Mouse (Mus musculus) midbrain, embryonic 16.5 days (tissue): Measurements from ENCODE around the gene Ctnna3. TPM values are rescaled to one million over a fixed set of nuclear protein-coding genes. Genes with fewer than 3 reads are reported as not detected.

Experiments
- ATAC-seq: fragments of 200-750 bp; cut with Nextera tagmentation; 2 replicates; pipeline ENCODE4 v1.8.0; 2017; ENCODE audit warnings: moderate TSS enrichment
- H3K27ac ChIP-seq: fragments of 300-500 bp; sonication (generic); 2 replicates; pipeline ENCODE4 v1.5.1; 2014; ENCODE audit warnings: mild to moderate bottlenecking, low read length, mixed read lengths
- H3K27me3 ChIP-seq: fragments of 300-500 bp; sonication (generic); 2 replicates; pipeline ENCODE4 v1.6.1; 2014; ENCODE audit warnings: low read depth, low read length, mixed read lengths; ENCODE audit not compliant: control insufficient read depth, insufficient read depth
- H3K36me3 ChIP-seq: fragments of 300-500 bp; sonication (generic); 2 replicates; pipeline ENCODE4 v1.6.1; 2014; ENCODE audit warnings: mild to moderate bottlenecking, low read length, moderate library complexity, mixed read lengths; ENCODE audit not compliant: control insufficient read depth, insufficient read depth
- H3K4me1 ChIP-seq: fragments of 300-500 bp; sonication (generic); 2 replicates; pipeline ENCODE4 v1.6.1; 2014; ENCODE audit warnings: mild to moderate bottlenecking, low read length, mixed read lengths; ENCODE audit not compliant: control insufficient read depth, insufficient read depth
- H3K4me2 ChIP-seq: fragments of 300-500 bp; sonication (generic); 2 replicates; pipeline ENCODE4 v1.6.1; 2014; ENCODE audit warnings: mild to moderate bottlenecking, low read length, mixed read lengths
- H3K4me3 ChIP-seq: fragments of 300-500 bp; sonication (generic); 2 replicates; pipeline ENCODE4 v1.5.1; 2014; ENCODE audit warnings: low read depth, mild to moderate bottlenecking, low read length, moderate library complexity, mixed read lengths
- H3K9ac ChIP-seq: fragments of 300-500 bp; sonication (generic); 2 replicates; pipeline ENCODE4 v1.6.1; 2014; ENCODE audit warnings: low read depth, low read length, mixed read lengths
- H3K9me3 ChIP-seq: fragments of 300-500 bp; sonication (generic); replicated peaks from 2 replicates; pipeline ENCODE4 v1.6.1; 2014; ENCODE audit warnings: mild to moderate bottlenecking, low read length, mixed read lengths; ENCODE audit not compliant: control insufficient read depth, poor library complexity, severe bottlenecking
- WGBS: fragments of 180-500 bp; shearing (Covaris S2); extraction: QIAGEN DNeasy Blood & Tissue Kit; methylation state at CpG from one replicate; pipeline ENCODE4 v1.1.7; 2014; 5-methylcytosine and 5-hydroxymethylcytosine counted together
- polyA plus RNA-seq: library from polyadenylated mRNA; unstranded; fragments of >200 nt; fragmentation: Nextera tagmentation; extraction: Ambion mirVana; gene quantifications from 2 replicates; pipeline ENCODE4 v1.2.1, GENCODE M21; 2015

The Ctnna3 gene
- polyA plus RNA-seq, 1 experiment from 2014 or later = 0.98 TPM

DNA sequence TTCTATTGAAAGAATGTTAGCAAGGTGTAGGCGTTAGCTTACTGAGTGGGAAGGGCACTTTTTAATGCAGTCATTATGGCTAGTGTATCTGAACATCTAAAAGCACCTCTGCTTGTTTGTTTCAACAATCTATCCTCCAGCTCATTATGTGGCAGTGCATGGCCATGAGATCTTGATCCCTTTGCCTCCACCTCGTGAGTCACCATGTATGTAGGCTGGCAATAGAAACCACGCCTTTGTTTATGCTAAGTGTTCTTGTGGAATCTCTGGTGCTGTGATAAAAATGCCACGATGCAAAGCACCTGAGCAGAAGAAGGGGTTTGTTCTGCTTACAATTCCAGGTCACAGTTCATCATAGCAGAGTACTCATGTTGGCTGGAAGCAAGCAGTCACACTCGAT lies 1053.4 kb downstream of the Ctnna3 start:
- H3K4me1 ChIP-seq = no peaks in the 10 kb centered on the region
- WGBS = 78% methylated on average over 5 of the region's 5 CpGs
- no peaks in the 10 kb centered on the region for H3K27me3 ChIP-seq
- no peaks in the 10 kb centered on the region for H3K9me3 ChIP-seq
- no peak overlapping the region for H3K27ac ChIP-seq
- no peak overlapping the region for H3K4me3 ChIP-seq
- no peak for ATAC-seq
- no peaks in the 10 kb centered on the region for H3K36me3 ChIP-seq
- H3K9ac ChIP-seq = no peak overlapping the region
- H3K4me2 ChIP-seq = no peak overlapping the region

DNA sequence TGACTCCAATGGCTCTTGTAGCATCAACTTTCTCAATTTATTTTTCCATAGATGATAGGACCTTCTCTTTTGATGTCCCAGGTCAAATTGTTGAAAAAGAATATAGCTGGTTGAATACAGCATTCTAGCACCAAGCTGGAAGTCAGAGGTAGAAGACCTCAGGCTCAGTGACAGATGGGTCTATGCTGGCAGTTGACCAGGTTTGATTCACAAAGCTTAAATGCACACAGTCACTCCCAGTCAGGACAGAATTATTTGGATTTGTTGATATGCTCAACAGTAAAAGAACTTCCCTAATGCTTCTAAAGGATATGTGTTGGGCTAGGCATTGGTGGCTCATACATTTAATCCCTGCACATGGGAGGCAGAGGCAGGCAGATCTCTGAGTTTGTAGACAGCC lies 1059.6 kb downstream of the Ctnna3 start:
- H3K27me3 ChIP-seq = no peaks in the 10 kb centered on the region

DNA sequence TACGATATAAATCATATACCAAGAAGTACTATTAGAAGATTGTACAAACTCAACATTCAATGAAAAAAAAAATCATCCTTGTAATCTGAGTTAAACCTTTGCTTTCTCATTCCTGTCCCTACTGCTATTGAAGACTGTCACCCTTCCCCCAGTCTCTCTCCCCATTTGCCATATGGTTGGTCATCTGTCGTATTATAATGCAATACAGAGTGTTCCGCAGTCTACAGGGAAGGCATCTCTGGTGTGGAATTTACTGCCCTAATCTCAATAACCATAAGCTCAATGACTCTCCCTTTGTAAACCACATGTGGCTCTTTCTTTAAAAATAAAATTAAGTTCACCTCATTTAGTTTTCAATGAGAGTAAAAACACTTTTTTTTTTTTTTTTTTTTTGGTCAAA lies 1113.7 kb downstream of the Ctnna3 start:
- no peaks in the 10 kb centered on the region for H3K27me3 ChIP-seq
- ATAC-seq = no peak
- H3K9ac ChIP-seq = no peak overlapping the region
- WGBS = 64% methylated on average over 3 of the region's 3 CpGs
- H3K4me1 ChIP-seq = no peaks in the 10 kb centered on the region
- H3K4me2 ChIP-seq = no peak overlapping the region
- H3K4me3 ChIP-seq = no peak overlapping the region
- no peaks in the 10 kb centered on the region for H3K9me3 ChIP-seq
- H3K36me3 ChIP-seq = no peaks in the 10 kb centered on the region
- no peak overlapping the region for H3K27ac ChIP-seq

More for the DNA sequence above, 1059.6 kb downstream of the Ctnna3 start:
- no peaks in the 10 kb centered on the region for H3K9me3 ChIP-seq
- H3K4me3 ChIP-seq = no peak overlapping the region
- ATAC-seq = no peak
- no peak overlapping the region for H3K9ac ChIP-seq
- no peak overlapping the region for H3K27ac ChIP-seq
- H3K4me2 ChIP-seq = no peak overlapping the region
- no peaks in the 10 kb centered on the region for H3K36me3 ChIP-seq
- no peaks in the 10 kb centered on the region for H3K4me1 ChIP-seq

DNA sequence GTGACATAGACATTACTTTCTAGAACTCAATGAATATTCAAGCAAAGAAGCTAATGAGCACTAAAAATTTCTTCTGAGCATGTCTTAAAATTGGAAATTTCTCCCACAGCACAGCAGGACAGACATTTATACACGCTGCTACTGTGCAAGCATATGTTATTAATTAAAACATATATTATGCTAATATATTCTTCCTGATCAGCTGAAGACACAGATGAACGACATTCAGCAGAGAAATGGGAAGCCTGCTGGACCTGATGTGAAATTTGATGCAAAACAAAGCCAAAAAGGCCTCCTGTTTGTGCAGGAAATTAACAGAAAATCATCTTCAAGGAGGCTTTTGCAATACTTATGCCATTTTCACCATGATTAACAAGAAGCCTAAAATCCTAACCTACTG lies 1114.5 kb downstream of the Ctnna3 start:
- Histone ChIP-seq H3K4me1 (no peaks in the 10 kb centered on the region), H3K4me2 (no peak overlapping the region), H3K27ac (no peak overlapping the region), H3K9me3 (no peaks in the 10 kb centered on the region), H3K36me3 (no peaks in the 10 kb centered on the region), H3K9ac (no peak overlapping the region), H3K4me3 (no peak overlapping the region), H3K27me3 (no peaks in the 10 kb centered on the region)
- 21% methylated on average over 2 of the region's 2 CpGs for WGBS
- no peak for ATAC-seq

DNA sequence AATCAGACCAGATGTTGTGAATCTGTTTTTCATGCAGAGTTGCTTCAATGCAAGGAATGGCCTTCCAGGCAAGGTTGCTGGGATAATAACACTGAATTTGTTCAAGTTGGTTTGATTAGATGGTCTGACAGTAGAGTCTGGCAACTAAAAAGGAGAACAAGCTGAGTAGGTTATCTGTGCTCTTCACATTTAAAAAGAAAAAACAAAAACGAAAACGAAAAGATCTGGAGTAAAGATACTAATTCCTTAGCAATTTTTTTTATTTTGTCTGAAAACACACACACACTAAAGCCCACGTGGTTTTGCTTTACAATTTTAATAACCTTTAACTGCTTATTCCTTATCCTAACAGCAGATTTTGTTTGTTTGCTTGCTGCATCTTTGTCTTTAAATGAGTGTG lies 1141.4 kb downstream of the Ctnna3 start:
- no peaks in the 10 kb centered on the region for H3K36me3 ChIP-seq
- H3K4me1 ChIP-seq = no peaks in the 10 kb centered on the region
- ATAC-seq = no peak
- H3K27ac ChIP-seq = no peak overlapping the region
- H3K9ac ChIP-seq = no peak overlapping the region
- no peak overlapping the region for H3K4me2 ChIP-seq
- no peaks in the 10 kb centered on the region; the same call in 1 of the 2 replicates for H3K9me3 ChIP-seq
- H3K4me3 ChIP-seq = no peak overlapping the region
- 85% methylated on average over 3 of the region's 3 CpGs for WGBS
- no peaks in the 10 kb centered on the region for H3K27me3 ChIP-seq

DNA sequence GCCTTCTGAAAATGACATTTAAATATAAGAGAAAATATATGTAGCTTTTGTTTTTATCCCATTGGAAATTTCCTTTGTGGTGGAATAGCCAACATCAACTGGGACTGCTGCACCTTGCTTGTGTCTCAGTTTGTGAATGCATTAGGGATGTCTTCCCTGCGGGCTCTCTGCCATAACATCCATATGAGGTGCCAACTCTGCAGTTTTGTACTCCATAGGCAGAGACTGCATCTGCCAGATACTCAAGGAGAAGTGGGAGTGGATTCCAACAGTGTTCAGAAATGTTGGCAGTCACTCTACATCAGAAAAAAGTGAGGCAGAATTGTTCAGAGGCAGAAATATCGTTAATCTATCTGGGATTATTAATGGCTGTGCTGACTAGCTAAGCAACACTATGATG lies 1158.2 kb downstream of the Ctnna3 start:
- H3K4me1 ChIP-seq = no peaks in the 10 kb centered on the region
- WGBS = 84% methylated on average over 2 of the region's 2 CpGs
- H3K9me3 ChIP-seq = no peaks in the 10 kb centered on the region
- no peak overlapping the region for H3K27ac ChIP-seq
- no peak overlapping the region for H3K9ac ChIP-seq
- no peaks in the 10 kb centered on the region for H3K36me3 ChIP-seq
- ATAC-seq = no peak
- H3K27me3 ChIP-seq = no peaks in the 10 kb centered on the region
- no peak overlapping the region for H3K4me2 ChIP-seq
- H3K4me3 ChIP-seq = no peak overlapping the region

DNA sequence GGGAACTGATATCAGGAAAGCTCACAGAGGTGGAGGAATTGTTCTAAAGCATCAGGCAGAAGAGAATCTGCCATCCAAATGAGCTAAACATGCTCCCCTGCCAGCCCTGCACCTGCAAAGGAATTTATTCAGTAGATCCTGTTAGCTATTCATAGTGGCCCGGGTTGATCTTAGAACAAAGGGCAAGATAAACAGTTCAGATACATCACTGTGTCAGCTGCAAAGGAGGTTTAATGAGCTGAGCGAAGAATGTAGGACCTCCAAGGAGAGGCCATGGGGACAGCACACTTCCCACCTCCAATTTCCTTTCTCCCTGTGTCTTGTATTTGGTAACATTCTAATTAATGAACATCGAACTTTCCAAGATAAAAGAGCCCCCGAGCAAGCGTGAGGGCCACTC lies 1206.9 kb downstream of the Ctnna3 start:
- H3K4me3 ChIP-seq = no peak overlapping the region

DNA sequence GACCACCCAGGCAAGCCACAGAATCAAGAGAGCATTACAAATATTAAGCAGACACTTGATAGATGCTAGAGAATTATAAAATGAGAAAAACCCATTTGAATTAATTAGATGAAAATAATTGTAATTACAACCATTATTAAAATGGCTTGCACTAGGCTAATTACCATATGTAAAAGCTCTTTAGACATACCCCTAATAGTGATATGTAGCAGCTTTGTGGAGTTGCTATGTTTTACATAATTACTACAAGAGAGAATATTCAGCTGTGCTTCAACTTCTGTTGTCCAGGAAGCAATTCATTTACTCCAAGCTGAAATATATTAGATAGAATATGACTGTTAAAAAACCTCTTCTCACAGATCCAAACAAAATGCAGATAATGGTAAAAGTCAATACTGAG lies 1209.2 kb downstream of the Ctnna3 start:
- no peaks in the 10 kb centered on the region for H3K9me3 ChIP-seq
- no peak overlapping the region for H3K9ac ChIP-seq
- no peaks in the 10 kb centered on the region for H3K27me3 ChIP-seq
- no peak overlapping the region for H3K4me3 ChIP-seq
- no peak overlapping the region for H3K4me2 ChIP-seq
- ATAC-seq = no peak
- H3K27ac ChIP-seq = no peak overlapping the region
- H3K36me3 ChIP-seq = no peaks in the 10 kb centered on the region
- no peaks in the 10 kb centered on the region for H3K4me1 ChIP-seq

More for the DNA sequence above, 1206.9 kb downstream of the Ctnna3 start:
- no peak overlapping the region for H3K4me2 ChIP-seq
- no peak overlapping the region for H3K9ac ChIP-seq
- ATAC-seq = no peak
- WGBS = 26% methylated on average over 5 of the region's 5 CpGs
- H3K4me1 ChIP-seq = no peaks in the 10 kb centered on the region
- no peak overlapping the region for H3K27ac ChIP-seq
- H3K9me3 ChIP-seq = no peaks in the 10 kb centered on the region
- no peaks in the 10 kb centered on the region for H3K27me3 ChIP-seq
- no peaks in the 10 kb centered on the region for H3K36me3 ChIP-seq

DNA sequence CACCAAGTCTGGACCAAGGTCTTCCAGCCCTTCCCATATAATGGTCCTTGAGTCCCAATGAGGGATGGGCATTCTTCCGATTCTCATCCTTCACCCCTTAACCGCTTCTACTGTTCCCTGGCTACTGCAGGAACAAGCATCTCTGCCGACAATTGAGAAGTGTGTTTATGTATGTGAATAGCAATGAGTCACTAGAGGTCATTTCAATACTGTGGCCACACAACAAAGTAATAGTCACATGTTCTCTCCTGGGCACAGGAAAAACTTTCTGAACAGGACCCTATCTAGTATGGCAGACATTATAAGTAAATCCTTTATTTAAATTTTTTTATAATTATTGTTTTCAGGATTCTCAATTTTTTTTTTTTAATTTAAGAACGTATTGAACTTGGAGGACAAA lies 1211.2 kb downstream of the Ctnna3 start:
- ATAC-seq = no peak

DNA sequence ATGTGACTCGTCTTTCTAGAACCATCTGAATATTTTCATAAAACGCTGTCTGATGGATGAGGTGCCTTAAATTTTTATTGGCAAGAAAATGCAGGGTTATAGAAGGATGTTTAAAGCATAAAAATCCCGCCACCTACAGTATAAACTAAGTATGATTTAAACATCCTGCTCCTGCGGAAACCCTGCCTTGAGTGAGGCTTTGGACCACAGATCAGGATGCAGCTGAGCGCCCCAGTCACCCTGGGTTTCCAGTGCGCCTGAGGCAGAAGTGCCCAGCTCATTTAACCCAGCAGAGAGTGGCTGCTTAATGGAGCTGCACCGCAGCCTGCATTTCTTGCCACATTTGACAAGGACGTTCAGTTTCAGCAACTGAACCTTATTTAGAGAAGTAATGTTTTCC lies 1211.7 kb downstream of the Ctnna3 start:
- H3K9me3 ChIP-seq = no peaks in the 10 kb centered on the region
- no peak overlapping the region for H3K4me2 ChIP-seq
- H3K9ac ChIP-seq = no peak overlapping the region
- no peaks in the 10 kb centered on the region for H3K27me3 ChIP-seq
- no peak for ATAC-seq
- H3K36me3 ChIP-seq = no peaks in the 10 kb centered on the region
- WGBS = 61% methylated on average over 8 of the region's 8 CpGs
- no peaks in the 10 kb centered on the region for H3K4me1 ChIP-seq
- no peak overlapping the region for H3K4me3 ChIP-seq
- H3K27ac ChIP-seq = no peak overlapping the region

More for the DNA sequence above, 1211.2 kb downstream of the Ctnna3 start:
- H3K4me3 ChIP-seq = no peak overlapping the region
- no peaks in the 10 kb centered on the region for H3K27me3 ChIP-seq
- 82% methylated on average over 4 of the region's 4 CpGs for WGBS
- no peak overlapping the region for H3K9ac ChIP-seq
- H3K36me3 ChIP-seq = no peaks in the 10 kb centered on the region
- H3K4me1 ChIP-seq = no peaks in the 10 kb centered on the region
- H3K27ac ChIP-seq = no peak overlapping the region
- no peaks in the 10 kb centered on the region for H3K9me3 ChIP-seq
- no peak overlapping the region for H3K4me2 ChIP-seq
